Mouse (Mus musculus) spleen, adult 2 months (tissue): Measurements from ENCODE around the gene Best2. TPM values are rescaled to one million over a fixed set of nuclear protein-coding genes. Genes with fewer than 3 reads are reported as not detected.
A peak's percentile ranks its signal among the peaks of the same experiment; 100 is the strongest.

Source experiments
- DNase-seq, 2 experiments: peaks; one replicate each; pipeline versions ENCODE4 v3.0.0 to v3.0.0-alpha.2; 2012 to 2021; ENCODE audit warnings: low spot score in 2 of 2, low read depth in 1 of 2
- H3K27ac ChIP-seq: fragments of 200-500 bp; 2 replicates; pipeline ENCODE4 v1.5.1; 2012; ENCODE audit warnings: low read length, inconsistent platforms; ENCODE audit not compliant: insufficient read depth
- H3K27me3 ChIP-seq: fragments of 200-500 bp; 2 replicates; pipeline ENCODE4 v1.6.1; 2012; ENCODE audit warnings: mild to moderate bottlenecking, moderate library complexity, low read length, inconsistent platforms; ENCODE audit not compliant: control insufficient read depth, insufficient read depth
- H3K36me3 ChIP-seq: fragments of 200-500 bp; 2 replicates; pipeline ENCODE4 v1.6.1; 2012; ENCODE audit warnings: mild to moderate bottlenecking, low read length, inconsistent platforms; ENCODE audit not compliant: control insufficient read depth, insufficient read depth
- H3K4me1 ChIP-seq: fragments of 200-500 bp; 2 replicates; pipeline ENCODE4 v1.6.1; 2011; ENCODE audit warnings: inconsistent platforms; ENCODE audit not compliant: control insufficient read depth, insufficient read depth, insufficient read length
- H3K4me3 ChIP-seq: fragments of 200-500 bp; 2 replicates; pipeline ENCODE4 v1.5.1; 2011; ENCODE audit warnings: mild to moderate bottlenecking, inconsistent platforms; ENCODE audit not compliant: insufficient read depth, insufficient read length; ENCODE audit errors: extremely low read depth
- CTCF ChIP-seq: fragments of 200-500 bp; IDR thresholded peaks from 2 replicates; pipeline ENCODE4 v1.5.1; 2011; ENCODE audit warnings: mild to moderate bottlenecking, inconsistent platforms; ENCODE audit not compliant: insufficient read depth, insufficient read length, insufficient replicate concordance; ENCODE audit errors: extremely low read depth
- POLR2A ChIP-seq: fragments of 200-500 bp; IDR thresholded peaks from 2 replicates; pipeline ENCODE4 v1.6.1; 2011; ENCODE audit warnings: low read depth, low read length, inconsistent platforms
- WGBS: fragments of 180-500 bp; shearing (Covaris S2); methylation state at CpG from one replicate; pipeline ENCODE4 v1.1.7; 2018; 5-methylcytosine and 5-hydroxymethylcytosine counted together
- polyA plus RNA-seq: library from polyadenylated mRNA; depleted of rRNA; stranded (reverse); fragments of >200 nt; gene quantifications from 2 replicates; pipeline ENCODE4 v1.2.3, GENCODE M21; 2012

Best2 gene
- polyA plus RNA-seq, 1 experiment, result not detected

DNA sequence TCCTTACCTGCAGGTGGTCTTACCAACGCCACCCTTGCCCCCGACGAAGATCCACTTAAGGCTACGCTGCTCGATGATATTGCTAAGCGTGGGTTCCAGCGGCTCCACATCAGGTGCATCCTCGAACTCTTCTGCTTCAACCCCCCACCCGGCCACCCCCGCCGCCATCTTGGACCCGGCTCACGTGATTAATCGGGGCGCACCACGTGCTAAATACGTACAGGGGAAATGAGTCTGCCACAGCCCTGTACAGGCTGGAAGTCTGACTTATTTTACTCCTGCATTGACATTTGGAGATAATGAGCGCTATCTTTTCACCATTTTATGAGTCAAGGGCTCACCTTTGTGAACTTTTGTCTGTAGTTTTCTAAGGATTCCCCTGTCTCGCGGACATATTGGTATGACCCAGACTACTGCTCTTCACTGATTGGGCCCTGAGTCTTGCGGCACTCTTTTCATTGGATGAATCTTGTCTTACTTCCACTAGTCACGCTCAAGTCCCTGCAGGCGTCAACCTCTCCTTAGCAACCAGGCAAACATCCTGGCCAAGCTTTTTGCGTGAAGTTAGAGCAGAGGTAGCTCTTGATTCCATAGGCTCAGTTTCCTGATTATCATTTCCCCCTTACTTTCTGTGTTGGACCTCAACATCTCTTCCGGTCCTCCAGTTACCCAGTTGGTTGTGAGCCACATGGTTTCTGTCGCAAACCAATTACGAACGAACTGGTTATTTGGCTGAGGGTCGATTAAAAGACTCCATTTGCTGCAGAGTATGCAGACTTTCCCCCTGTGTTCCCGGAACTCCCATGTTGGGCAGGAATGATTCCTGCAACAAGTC is 11.0 kb upstream of the Best2 start, which contains the start of gene Asna1:
Gene Asna1 (minus strand): TSS at position 184 of the 835 bp plus-strand sequence.
- Histone ChIP-seq H3K27me3 (no peaks in the 10 kb centered on the region), H3K4me1 (peaks cover 12% of the 10 kb centered on the region; the same call in 1 of the 2 replicates), H3K4me3 (peak within 1 kb of the TSS; percentile 71), H3K27ac (peak within 1 kb of the TSS; percentile 83), H3K36me3 (peaks cover 9% of the 10 kb centered on the region)
- peak; percentile 19; the same call in 1 of the 2 replicates for TF ChIP-seq POLR2A
- TF ChIP-seq CTCF, result no peak
- DNase-seq, result peak; percentile 72 to 95
- WGBS, result under 1% methylated on average over 30 of the region's 30 CpGs

- 94% methylated on average over 3 of the region's 3 CpGs for WGBS
- no peak for TF ChIP-seq POLR2A
- no peak for TF ChIP-seq CTCF
- peaks cover 7% of the 10 kb centered on the region; the same call in 1 of the 2 replicates for H3K36me3 ChIP-seq
These were observed 9.5 kb upstream of the Best2 start for GRCm38 (mm10) chr8:85023846-85024245.

GRCm38 (mm10) chr8:85021514-85022055 is 7.3 kb upstream of the Best2 start:
- peaks cover 6% of the 10 kb centered on the region; the same call in 1 of the 2 replicates for H3K4me1 ChIP-seq
- no peak for TF ChIP-seq CTCF
- DNase-seq, result no peak
- H3K36me3 ChIP-seq, result peaks cover 15% of the 10 kb centered on the region
- no peaks in the 10 kb centered on the region for H3K27me3 ChIP-seq
- no peak overlapping the region for H3K4me3 ChIP-seq
- 93% methylated on average over 3 of the region's 3 CpGs for WGBS
- no peak overlapping the region for H3K27ac ChIP-seq

More at GRCm38 (mm10) chr8:85023846-85024245, 9.5 kb upstream of the Best2 start:
- Histone ChIP-seq H3K27me3 (no peaks in the 10 kb centered on the region), H3K4me3 (no peak overlapping the region), H3K27ac (no peak overlapping the region), H3K4me1 (peaks cover 11% of the 10 kb centered on the region; the same call in 1 of the 2 replicates)
- no peak for DNase-seq

GRCm38 (mm10) chr8:85017209-85017608 is 2.9 kb upstream of the Best2 start:
- Histone ChIP-seq H3K4me1 (no peaks in the 10 kb centered on the region; the same call in 1 of the 2 replicates), H3K27ac (no peak overlapping the region), H3K27me3 (peaks cover 6% of the 10 kb centered on the region), H3K36me3 (peaks cover 15% of the 10 kb centered on the region), H3K4me3 (no peak overlapping the region)
- no peak for TF ChIP-seq CTCF
- no peak for TF ChIP-seq POLR2A
- DNase-seq, result no peak
- 87% methylated on average over 5 of the region's 5 CpGs for WGBS

DNA sequence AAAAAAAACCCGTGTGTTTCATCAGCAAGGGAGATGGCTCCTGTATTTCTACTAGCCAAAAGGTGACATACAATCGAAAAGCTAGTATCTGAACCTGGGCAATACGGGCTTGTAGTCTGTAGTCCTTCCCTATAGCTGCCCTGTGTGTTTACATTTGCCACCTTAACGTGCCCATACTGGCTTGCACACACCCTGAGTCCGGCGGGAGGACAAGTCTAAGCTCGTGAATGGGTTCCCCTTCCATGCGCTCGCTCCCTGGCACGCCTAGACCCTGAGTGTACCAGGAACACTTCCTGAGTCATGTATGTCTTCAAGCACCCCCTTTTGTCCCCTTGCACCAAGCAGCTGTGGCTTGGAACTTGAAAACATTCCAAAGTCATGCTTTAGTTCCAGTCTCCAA is 2.4 kb upstream of the Best2 start:
- WGBS, result 81% methylated on average over 10 of the region's 10 CpGs
- no peak for TF ChIP-seq CTCF
- no peak for TF ChIP-seq POLR2A
- peaks cover 6% of the 10 kb centered on the region for H3K27me3 ChIP-seq
- DNase-seq, result no peak
- H3K4me3 ChIP-seq, result no peak overlapping the region
- H3K4me1 ChIP-seq, result no peaks in the 10 kb centered on the region; the same call in 1 of the 2 replicates
- peaks cover 15% of the 10 kb centered on the region for H3K36me3 ChIP-seq
- no peak overlapping the region for H3K27ac ChIP-seq

DNA sequence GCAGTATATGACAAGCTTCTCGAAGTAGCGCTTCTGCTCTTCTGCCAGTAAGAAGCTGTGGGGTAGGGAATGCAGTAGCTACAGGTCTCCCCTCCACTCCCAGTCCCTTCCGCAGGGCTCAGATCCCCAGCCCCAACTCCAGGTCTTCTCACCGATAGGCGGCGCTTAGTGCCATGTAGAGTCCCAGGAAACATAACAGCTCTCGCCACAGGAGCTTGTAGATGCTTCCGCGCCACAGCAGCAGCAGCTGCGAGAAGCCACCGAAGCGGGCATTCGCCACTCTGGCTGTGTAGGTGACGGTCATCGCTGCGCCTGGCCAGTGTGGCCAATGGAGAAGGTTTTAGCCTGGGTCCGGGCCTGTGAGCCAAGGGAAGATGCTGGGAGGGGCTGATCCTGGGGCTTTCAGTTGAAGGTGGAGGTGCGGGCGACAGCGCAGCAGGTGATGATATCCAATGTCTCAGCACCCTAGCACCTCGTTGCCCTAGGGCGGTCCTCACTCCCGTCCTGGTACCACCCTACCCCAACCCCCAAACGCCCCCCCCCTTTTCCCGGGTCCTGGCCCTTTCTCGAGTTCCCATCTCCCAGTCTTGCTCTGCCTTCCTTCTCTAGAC is 996 bp downstream of the Best2 start:
- no peak overlapping the region for H3K27ac ChIP-seq
- WGBS, result 7% methylated on average over 26 of the region's 26 CpGs
- H3K36me3 ChIP-seq, result peaks cover 6% of the 10 kb centered on the region
- peak; percentile 51 to 76 for DNase-seq
- peaks cover 10% of the 10 kb centered on the region for H3K27me3 ChIP-seq
- peak overlapping the region; percentile 41; the same call in 1 of the 2 replicates for H3K4me3 ChIP-seq
- no peaks in the 10 kb centered on the region; the same call in 1 of the 2 replicates for H3K4me1 ChIP-seq
- TF ChIP-seq POLR2A (no peak), CTCF (peak; percentile 56; the same call in 1 of the 2 replicates)
